Mouse (Mus musculus): ENCODE results near the gene Stk31. TPM values are rescaled to one million over a fixed set of nuclear protein-coding genes. Genes with fewer than 3 reads are reported as not detected.

The Stk31 gene
- total and polyA plus RNA-seq, 3 experiments: not detected

- no peaks in the 10 kb centered on the region for H3K4me1 ChIP-seq (ENCODE audit: control insufficient read depth in 1 of 2, insufficient read depth in 2 of 2, low read length in 2 of 2)
- no peak overlapping the region for H3K27ac ChIP-seq (ENCODE audit: control insufficient read depth, low read depth, low read length)
- H3K9ac ChIP-seq (ENCODE audit: control insufficient read depth, low read depth, low read length, poor library complexity, severe bottlenecking): no peak overlapping the region
- no peaks in the 10 kb centered on the region for H3K36me3 ChIP-seq (ENCODE audit: control insufficient read depth in 1 of 2, insufficient read depth in 2 of 2, low read length in 2 of 2)
- H3K27me3 ChIP-seq (ENCODE audit: control insufficient read depth in 1 of 2, insufficient read depth in 2 of 2, low read length in 2 of 2): no peaks in the 10 kb centered on the region; a peak in 1 of 4 replicates
- TF ChIP-seq RAD21 (IDR thresholded peaks at IDR 0.05; ENCODE audit: low read depth, low read length): no peak
- no peak for TF ChIP-seq TBP (IDR thresholded peaks at IDR 0.05; ENCODE audit: low read depth, low read length)
- no peak for TF ChIP-seq MAX (IDR thresholded peaks at IDR 0.05; ENCODE audit: low read length)
- TF ChIP-seq MYB (IDR thresholded peaks at IDR 0.05; ENCODE audit: low read depth, low read length): no peak
- TF ChIP-seq CTCF (IDR thresholded peaks at IDR 0.05 in 2 of 3, conservative IDR thresholded peaks at IDR 0.05 in 1 of 3; ENCODE audit: control insufficient read depth in 1 of 3, insufficient read depth in 1 of 3, low read depth in 2 of 3, low read length in 3 of 3, poor library complexity in 1 of 3, severe bottlenecking in 1 of 3): peak in 1 of 3 experiments; percentile 29; a peak in 2 of 6 replicates
- TF ChIP-seq SMC3 (IDR thresholded peaks at IDR 0.05; ENCODE audit: low read depth, low read length): 0 out of 2 replicates have a peak, but pooled peaks have one; percentile 14
- TF ChIP-seq HCFC1 (IDR thresholded peaks at IDR 0.05; ENCODE audit: low read depth, low read length): no peak
- TF ChIP-seq CHD1 (IDR thresholded peaks at IDR 0.05; ENCODE audit: low read depth, low read length): no peak
- no peak for TF ChIP-seq MEF2A (IDR thresholded peaks at IDR 0.05; ENCODE audit: extremely low read depth, insufficient replicate concordance, low read depth, low read length, poor library complexity, severe bottlenecking)
- DNase-seq (ENCODE audit: low read depth, low spot score): peak; percentile 9
- H3K79me2 ChIP-seq (ENCODE audit: control insufficient read depth, insufficient read depth, low read length, poor library complexity): no peaks in the 10 kb centered on the region
- no peaks in the 10 kb centered on the region for H3K9me3 ChIP-seq (replicated peaks; ENCODE audit: insufficient read depth, low read length)
- no peak overlapping the region for H3K4me3 ChIP-seq (ENCODE audit: control insufficient read depth in 1 of 2, insufficient read depth in 1 of 2, low read depth in 2 of 2, low read length in 2 of 2)
These were observed 35.0 kb upstream of the Stk31 start for GRCm38 (mm10) chr6:49360420-49360819.

- DNase-seq (ENCODE audit: low read depth, low spot score): peak; percentile 67
- H3K4me1 ChIP-seq (ENCODE audit: control insufficient read depth in 1 of 2, insufficient read depth in 2 of 2, low read length in 2 of 2): no peaks in the 10 kb centered on the region; a peak in 1 of 4 replicates
- no peak within 1 kb of the TSS for H3K27ac ChIP-seq (ENCODE audit: control insufficient read depth, low read depth, low read length)
- H3K79me2 ChIP-seq (ENCODE audit: control insufficient read depth, insufficient read depth, low read length, poor library complexity): no peaks in the 10 kb centered on the region
- H3K36me3 ChIP-seq (ENCODE audit: control insufficient read depth in 1 of 2, insufficient read depth in 2 of 2, low read length in 2 of 2): no peaks in the 10 kb centered on the region; a peak in 1 of 4 replicates
- peak within 1 kb of the TSS; percentile 36 for H3K9ac ChIP-seq (ENCODE audit: control insufficient read depth, low read depth, low read length, poor library complexity, severe bottlenecking)
- no peaks in the 10 kb centered on the region for H3K27me3 ChIP-seq (ENCODE audit: control insufficient read depth in 1 of 2, insufficient read depth in 2 of 2, low read length in 2 of 2)
- no peaks in the 10 kb centered on the region for H3K9me3 ChIP-seq (replicated peaks; ENCODE audit: insufficient read depth, low read length)
- H3K4me3 ChIP-seq (ENCODE audit: control insufficient read depth in 1 of 2, insufficient read depth in 1 of 2, low read depth in 2 of 2, low read length in 2 of 2): peak within 1 kb of the TSS in 1 of 2 experiments; percentile 27; a peak in 2 of 4 replicates
- TF ChIP-seq NRF1 (IDR thresholded peaks at IDR 0.05; ENCODE audit: insufficient read depth, low read depth, low read length, poor library complexity, severe bottlenecking) (peak; percentile 30; the same call in 1 of the 2 replicates), MEF2A (IDR thresholded peaks at IDR 0.05; ENCODE audit: extremely low read depth, insufficient replicate concordance, low read depth, low read length, poor library complexity, severe bottlenecking) (no peak)
These were observed 28.0 kb upstream of the Stk31 start, which contains the start of gene Fam221a for GRCm38 (mm10) chr6:49367159-49368054. TSS of gene Fam221a (plus strand) at chr6:49367739.

- DNase-seq (ENCODE audit: low read depth, low spot score): no peak
- Histone ChIP-seq H3K36me3 (ENCODE audit: control insufficient read depth in 1 of 2, insufficient read depth in 2 of 2, low read length in 2 of 2) (no peaks in the 10 kb centered on the region; a peak in 1 of 4 replicates), H3K79me2 (ENCODE audit: control insufficient read depth, insufficient read depth, low read length, poor library complexity) (no peaks in the 10 kb centered on the region), H3K4me1 (ENCODE audit: control insufficient read depth in 1 of 2, insufficient read depth in 2 of 2, low read length in 2 of 2) (no peaks in the 10 kb centered on the region; a peak in 1 of 4 replicates), H3K9ac (ENCODE audit: control insufficient read depth, low read depth, low read length, poor library complexity, severe bottlenecking) (no peak overlapping the region), H3K27ac (ENCODE audit: control insufficient read depth, low read depth, low read length) (no peak overlapping the region), H3K4me3 (ENCODE audit: control insufficient read depth in 1 of 2, insufficient read depth in 1 of 2, low read depth in 2 of 2, low read length in 2 of 2) (no peak overlapping the region), H3K9me3 (replicated peaks; ENCODE audit: insufficient read depth, low read length) (no peaks in the 10 kb centered on the region), H3K27me3 (ENCODE audit: control insufficient read depth in 1 of 2, insufficient read depth in 2 of 2, low read length in 2 of 2) (no peaks in the 10 kb centered on the region)
- no peak for TF ChIP-seq NELFE (IDR thresholded peaks at IDR 0.05; ENCODE audit: low read depth, low read length)
- no peak for TF ChIP-seq KAT2A (conservative IDR thresholded peaks at IDR 0.05; ENCODE audit: low read depth, low read length)
- TF ChIP-seq ETS1 (IDR thresholded peaks at IDR 0.05; ENCODE audit: low read depth, low read length): no peak
- TF ChIP-seq ZKSCAN1 (IDR thresholded peaks at IDR 0.05; ENCODE audit: low read depth, low read length): no peak
- no peak for TF ChIP-seq TAL1 (IDR thresholded peaks at IDR 0.05; ENCODE audit: low read length)
- no peak for TF ChIP-seq E2F4 (IDR thresholded peaks at IDR 0.05; ENCODE audit: borderline replicate concordance, low read depth, low read length)
- TF ChIP-seq USF1 (IDR thresholded peaks at IDR 0.05; ENCODE audit: low read depth, low read length): no peak
- no peak for TF ChIP-seq ZC3H11A (IDR thresholded peaks at IDR 0.05; ENCODE audit: low read depth, low read length)
- no peak for TF ChIP-seq POLR2A (IDR thresholded peaks at IDR 0.05; ENCODE audit: control insufficient read depth in 1 of 2, insufficient read depth in 1 of 2, low read depth in 1 of 2, low read length in 2 of 2, poor library complexity in 1 of 2)
- TF ChIP-seq POLR2AphosphoS5 (IDR thresholded peaks at IDR 0.05; ENCODE audit: borderline replicate concordance, low read depth, low read length): no peak
These were observed 27.2 kb upstream of the Stk31 start for GRCm38 (mm10) chr6:49368212-49368611.
